Mouse (Mus musculus): ENCODE results near the gene Olfr555.

DNA sequence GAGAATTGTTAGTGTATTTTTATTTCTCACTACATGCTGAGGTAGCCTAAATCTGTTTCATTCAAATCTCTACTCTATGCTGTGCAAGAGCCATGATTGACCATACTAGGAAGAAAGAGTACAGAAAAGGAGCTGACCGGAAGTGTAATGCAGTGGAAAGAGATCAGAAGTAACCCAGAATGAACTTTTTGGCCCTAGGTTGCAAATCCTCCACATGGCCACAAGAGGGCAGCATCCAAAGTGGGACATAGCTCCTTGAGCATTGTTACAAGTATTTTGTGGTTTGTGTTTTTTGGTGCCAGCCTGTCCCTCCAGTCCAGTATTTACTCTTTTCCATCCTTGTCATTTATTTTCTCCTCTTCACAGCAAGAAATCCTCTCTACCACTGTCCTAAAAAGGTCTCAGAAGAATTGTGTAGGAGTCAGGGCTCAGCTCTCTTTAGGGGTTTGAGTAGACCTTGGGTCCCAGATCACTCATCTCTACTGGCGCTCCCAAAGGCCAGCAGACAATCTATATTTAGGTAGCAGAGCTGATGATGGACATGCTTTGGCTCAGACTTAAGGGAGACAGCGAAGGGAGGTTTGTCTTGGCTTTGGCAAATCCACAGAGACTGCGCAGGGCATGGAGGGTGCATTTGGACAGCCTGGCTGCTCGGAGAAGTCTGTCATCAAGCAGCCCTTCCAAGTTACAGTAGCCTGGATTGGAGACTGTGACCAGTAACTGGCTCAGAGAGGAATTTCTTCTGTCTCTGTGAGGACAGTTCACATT lies 36.9 kb downstream of the Olfr555 start, which contains the start of gene Olfr557:
- TF ChIP-seq CTCF (IDR thresholded peaks at IDR 0.05; ENCODE audit: insufficient read depth, low read depth, low read length) (no peak), POLR2A (IDR thresholded peaks at IDR 0.05; ENCODE audit: insufficient read depth, low read depth, low read length) (no peak)
